Mouse (Mus musculus) urinary bladder, adult 18-20 months (tissue): ENCODE measurements at regions not wholly inside any gene's neighbourhood (a gene's known extent, or its start where the extent isn't known, plus 50 kb on each side); places are given as distances from the start of the nearest gene placed in this dataset.

Source experiments
- DNase-seq, 2 experiments: peaks; one replicate each; pipeline ENCODE4 v3.0.0; 2022; ENCODE audit warnings: low spot score in 2 of 2, mixed read lengths in 2 of 2

GRCm38 (mm10) chr3:17772886-17773285, 175.3 kb upstream of the Cypt12 start:
- DNase-seq: no peak

- DNase-seq: no peak
Measured at GRCm38 (mm10) chr3:17779152-17779551, 169.1 kb upstream of the Cypt12 start.

GRCm38 (mm10) chr3:17784076-17784475, 164.1 kb upstream of the Cypt12 start:
- DNase-seq: no peak

- DNase-seq: no peak
Measured at GRCm38 (mm10) chr3:17784587-17784986, 163.6 kb upstream of the Cypt12 start.

GRCm38 (mm10) chr3:17785106-17786022, 162.8 kb upstream of the Cypt12 start:
- DNase-seq: no peak

- DNase-seq: no peak
Measured at GRCm38 (mm10) chr3:17786023-17786720, 162.0 kb upstream of the Cypt12 start.

GRCm38 (mm10) chr3:17786721-17787442, 161.3 kb upstream of the Cypt12 start:
- DNase-seq: no peak

- DNase-seq: no peak
Measured at GRCm38 (mm10) chr3:17787443-17788333, 160.5 kb upstream of the Cypt12 start.

GRCm38 (mm10) chr3:17788334-17788720, 159.9 kb upstream of the Cypt12 start:
- no peak for DNase-seq

- no peak for DNase-seq
Measured at GRCm38 (mm10) chr3:17788778-17789299, 159.4 kb upstream of the Cypt12 start.

- no peak for DNase-seq
Measured at GRCm38 (mm10) chr3:17789454-17790196, 158.6 kb upstream of the Cypt12 start.

GRCm38 (mm10) chr3:17790331-17790730, 157.9 kb upstream of the Cypt12 start:
- no peak for DNase-seq

GRCm38 (mm10) chr3:17790816-17791215, 157.4 kb upstream of the Cypt12 start:
- no peak for DNase-seq

GRCm38 (mm10) chr3:17791381-17792320, 156.6 kb upstream of the Cypt12 start:
- no peak for DNase-seq

- no peak for DNase-seq
Measured at GRCm38 (mm10) chr3:17792537-17793039, 155.6 kb upstream of the Cypt12 start.

- no peak for DNase-seq
Measured at GRCm38 (mm10) chr3:17793646-17794250, 154.5 kb upstream of the Cypt12 start.

GRCm38 (mm10) chr3:17794251-17795061, 153.8 kb upstream of the Cypt12 start:
- no peak for DNase-seq
